Mouse (Mus musculus): ENCODE data around the gene Vars. TPM values are rescaled to one million over a fixed set of nuclear protein-coding genes. Genes with fewer than 3 reads are reported as not detected.
"Not testable (repeated sequence)": the region's sequence is repeated elsewhere in the genome, so short reads cannot be mapped to it uniquely, and the experiment has no call there.

The Vars gene
- polyA plus RNA-seq, 1 experiment from 2014 or later = 222 TPM

DNA sequence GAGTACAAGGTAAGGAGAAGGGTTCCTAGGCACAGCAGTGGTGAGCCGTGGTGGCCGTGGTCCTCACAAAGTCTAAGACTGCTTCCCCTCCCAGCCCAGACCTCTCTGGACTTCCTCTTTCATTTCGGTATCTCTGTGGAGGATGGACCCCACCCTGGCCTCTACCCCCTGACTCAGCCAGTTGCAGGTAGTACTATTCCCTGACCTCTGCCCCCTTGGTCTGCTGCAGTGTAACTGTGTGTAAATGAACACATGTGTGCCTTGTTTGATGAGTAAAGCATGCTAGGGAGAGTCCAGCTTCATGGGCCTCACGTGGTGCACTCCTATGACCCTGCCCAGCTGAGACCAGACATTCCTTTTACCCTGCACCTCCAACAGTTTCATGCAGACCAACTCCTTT is 23.0 kb downstream of the Vars start:
- peak; percentile 29 for DNase-seq (ENCODE audit: low spot score)
- H3K27me3 ChIP-seq (ENCODE audit: low read depth, poor library complexity, severe bottlenecking) = no peaks in the 10 kb centered on the region
- peak overlapping the region; percentile 69 for H3K27ac ChIP-seq
- 0 out of 2 replicates have a peak overlapping the region, but pooled peaks have one; percentile 4 for H3K4me3 ChIP-seq
- no peaks in the 10 kb centered on the region for H3K9me3 ChIP-seq (replicated peaks)
- H3K4me1 ChIP-seq = peaks cover 46% of the 10 kb centered on the region
- H3K36me3 ChIP-seq = no peaks in the 10 kb centered on the region
- 78% methylated on average over 4 of the region's 4 CpGs for WGBS

DNA sequence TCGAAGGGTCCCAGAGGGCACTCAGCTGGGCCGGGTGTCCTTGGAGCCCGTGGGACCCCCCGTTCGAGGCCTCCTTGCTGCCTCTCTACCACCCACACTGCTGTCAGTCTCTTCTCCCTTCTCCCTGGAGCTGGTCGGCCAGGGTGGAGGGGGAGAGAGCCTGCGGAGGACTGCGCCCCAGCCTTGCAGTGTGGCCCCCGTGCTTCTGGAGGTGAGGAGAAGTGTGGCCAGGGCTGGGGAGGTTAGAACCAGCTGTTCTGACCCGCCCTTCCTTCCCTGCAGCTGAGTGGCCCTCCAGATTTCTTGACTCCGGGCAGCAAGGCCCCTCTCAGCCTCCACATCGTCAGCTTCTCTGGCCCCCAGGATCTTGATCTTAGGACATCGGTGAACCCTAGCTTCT is 23.5 kb downstream of the Vars start:
- peak overlapping the region; percentile 69 for H3K27ac ChIP-seq
- no peak overlapping the region for H3K4me3 ChIP-seq
- peaks cover 51% of the 10 kb centered on the region for H3K4me1 ChIP-seq
- DNase-seq (ENCODE audit: low spot score) = peak; percentile 28
- no peaks in the 10 kb centered on the region for H3K36me3 ChIP-seq
- H3K27me3 ChIP-seq (ENCODE audit: low read depth, poor library complexity, severe bottlenecking) = no peaks in the 10 kb centered on the region
- H3K9me3 ChIP-seq (replicated peaks) = no peaks in the 10 kb centered on the region
- WGBS = 73% methylated on average over 13 of the region's 13 CpGs

DNA sequence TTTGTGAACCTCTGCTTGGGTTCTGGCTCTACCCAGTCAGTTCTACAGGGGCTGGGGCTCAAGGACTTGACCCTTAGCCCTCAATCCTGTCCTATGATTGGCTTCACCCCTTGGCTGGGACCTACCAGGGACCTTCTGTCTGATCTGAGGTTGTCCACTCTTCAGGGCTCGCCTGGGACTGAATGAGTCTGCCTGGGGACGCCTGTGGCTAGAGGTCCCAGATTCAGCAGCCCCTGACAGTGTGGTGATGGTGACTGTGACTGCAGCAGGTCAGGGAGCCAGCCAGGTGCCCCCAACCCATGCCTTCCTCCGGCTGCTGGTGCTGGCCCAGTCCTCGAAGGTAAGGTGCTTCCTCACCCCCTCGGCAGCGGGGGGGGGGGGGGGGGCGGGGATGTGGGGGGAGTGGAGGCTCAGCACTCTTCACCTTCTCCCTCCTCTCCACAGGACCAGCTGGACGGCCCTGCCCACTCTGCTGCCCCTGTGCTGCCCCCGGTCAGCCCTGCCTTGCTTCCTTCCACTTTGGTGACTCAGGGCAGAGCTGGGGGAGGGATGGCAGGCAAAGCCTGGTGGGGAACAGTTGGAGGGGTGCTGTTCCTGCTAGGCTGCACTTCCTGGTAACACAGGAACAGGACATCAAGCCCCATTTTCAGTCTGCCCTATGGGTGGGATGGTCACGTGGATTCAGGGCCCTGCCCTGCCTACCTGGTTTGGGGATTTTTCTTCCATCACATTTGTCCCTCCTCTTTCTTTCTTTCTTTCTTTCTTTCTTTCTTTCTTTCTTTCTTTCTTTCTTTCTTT is 24.1 kb downstream of the Vars start:
- WGBS = 64% methylated on average over 10 of the region's 10 CpGs
- no peaks in the 10 kb centered on the region for H3K9me3 ChIP-seq (replicated peaks)
- H3K4me3 ChIP-seq = no peak overlapping the region
- DNase-seq (ENCODE audit: low spot score) = no peak
- peaks cover 58% of the 10 kb centered on the region for H3K4me1 ChIP-seq
- H3K36me3 ChIP-seq = no peaks in the 10 kb centered on the region
- no peaks in the 10 kb centered on the region for H3K27me3 ChIP-seq (ENCODE audit: low read depth, poor library complexity, severe bottlenecking)
- H3K27ac ChIP-seq = peak overlapping the region; percentile 69

DNA sequence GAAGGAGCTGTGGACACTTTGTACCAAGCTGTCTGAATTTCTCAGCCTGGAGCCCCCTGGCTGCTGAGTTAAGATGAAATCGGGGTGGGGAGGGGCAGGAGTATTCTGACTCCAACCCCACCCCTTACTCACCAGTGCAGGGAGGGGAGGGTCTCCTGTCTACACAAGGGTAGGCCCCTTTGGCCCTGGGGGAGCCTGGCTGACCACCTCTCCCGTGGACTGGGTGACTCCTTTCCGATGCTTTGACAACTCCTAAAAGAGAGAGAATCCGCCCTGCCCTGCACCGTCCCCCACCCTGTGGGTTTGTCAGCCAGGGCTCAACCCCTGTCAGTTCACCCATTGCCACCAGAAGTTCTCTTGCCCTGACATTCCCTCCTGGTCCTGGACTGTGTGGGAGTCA is 25.4 kb downstream of the Vars start:
- H3K4me1 ChIP-seq = peaks cover 63% of the 10 kb centered on the region
- WGBS = 88% methylated on average over 5 of the region's 5 CpGs

DNA sequence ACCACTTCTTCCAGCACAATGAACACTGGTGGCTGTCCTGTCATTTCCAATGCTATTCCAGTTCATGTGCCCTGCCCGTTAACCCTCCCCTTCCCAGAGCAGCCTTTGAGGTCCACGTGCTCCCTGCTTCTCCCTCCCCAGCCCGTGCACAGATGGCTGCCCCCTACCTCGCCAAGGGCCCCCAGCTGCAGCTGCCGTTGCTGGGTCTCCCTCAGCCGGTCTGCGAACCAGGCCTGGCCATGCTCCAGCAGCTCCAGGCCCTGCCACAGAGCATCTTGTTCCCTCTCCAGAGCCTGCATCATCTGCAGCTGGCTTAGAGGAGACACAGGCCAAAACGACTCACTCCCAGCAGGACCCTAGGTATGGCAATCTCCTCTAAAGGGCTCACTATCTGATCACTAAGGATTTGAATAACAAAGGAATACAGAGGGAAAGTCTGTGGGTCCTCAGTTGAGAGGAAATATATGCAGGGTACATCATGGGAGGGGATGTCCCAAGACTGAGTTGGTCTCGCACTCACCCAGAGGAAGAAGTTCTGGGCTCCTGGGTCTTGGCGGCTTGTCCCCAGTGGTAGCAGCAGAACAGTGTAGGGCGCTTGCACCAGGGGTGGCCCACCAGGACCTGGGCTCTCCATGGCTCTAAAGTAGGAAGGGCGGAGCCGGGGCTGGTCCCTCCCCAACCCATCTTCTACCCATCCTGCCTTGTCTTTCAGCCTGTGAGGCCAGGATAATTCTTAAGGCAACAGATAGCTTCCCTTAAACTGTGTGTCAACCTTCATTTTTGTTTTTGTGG is 26.7 kb downstream of the Vars start, which contains the start of gene Sapcd1:
Gene Sapcd1, minus strand, starts transcription at position 740 of the 792 bp plus-strand sequence.
- H3K27me3 ChIP-seq (ENCODE audit: low read depth, poor library complexity, severe bottlenecking) = peaks cover 4% of the 10 kb centered on the region; the same call in 1 of the 2 replicates
- H3K4me3 ChIP-seq = peak within 1 kb of the TSS; percentile 11; the same call in 1 of the 2 replicates
- no peaks in the 10 kb centered on the region for H3K36me3 ChIP-seq
- 44% methylated on average over 13 of the region's 13 CpGs for WGBS
- no peaks in the 10 kb centered on the region for H3K9me3 ChIP-seq (replicated peaks)
- peaks cover 53% of the 10 kb centered on the region for H3K4me1 ChIP-seq
- DNase-seq (ENCODE audit: low spot score) = peak; percentile 46
- peak within 1 kb of the TSS; percentile 71 for H3K27ac ChIP-seq

More for the DNA sequence above, 25.4 kb downstream of the Vars start:
- 0 out of 2 replicates have a peak overlapping the region, but pooled peaks have one; percentile 71 for H3K27ac ChIP-seq
- peaks cover 3% of the 10 kb centered on the region; the same call in 1 of the 2 replicates for H3K27me3 ChIP-seq (ENCODE audit: low read depth, poor library complexity, severe bottlenecking)
- peak; percentile 29 for DNase-seq (ENCODE audit: low spot score)
- H3K9me3 ChIP-seq (replicated peaks) = no peaks in the 10 kb centered on the region
- H3K36me3 ChIP-seq = no peaks in the 10 kb centered on the region
- no peak overlapping the region for H3K4me3 ChIP-seq

DNA sequence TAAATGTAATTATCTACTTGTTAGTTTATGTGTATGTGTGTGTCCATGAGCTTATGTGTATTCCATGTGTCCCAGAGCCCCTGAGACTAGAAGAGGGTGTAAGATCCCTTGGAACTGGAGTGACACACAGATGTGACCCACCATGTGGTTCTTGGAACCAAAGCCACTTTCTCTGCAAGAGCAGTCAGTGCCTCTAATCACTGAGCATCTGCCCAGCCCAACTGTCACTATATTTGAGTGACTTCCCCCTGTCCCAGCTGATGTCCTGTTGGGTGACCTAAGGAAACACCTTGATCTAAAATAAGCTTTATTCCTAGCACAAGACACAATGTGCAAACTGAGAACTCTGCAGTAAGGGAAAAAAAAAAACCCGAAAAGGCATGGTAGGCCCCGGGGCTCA is 27.5 kb downstream of the Vars start:
- Histone ChIP-seq H3K9me3 (replicated peaks) (no peaks in the 10 kb centered on the region), H3K27me3 (ENCODE audit: low read depth, poor library complexity, severe bottlenecking) (peaks cover 4% of the 10 kb centered on the region; the same call in 1 of the 2 replicates), H3K27ac (no peak overlapping the region), H3K4me1 (peaks cover 51% of the 10 kb centered on the region), H3K4me3 (no peak overlapping the region), H3K36me3 (no peaks in the 10 kb centered on the region)
- DNase-seq (ENCODE audit: low spot score) = no peak
- 85% methylated on average over 2 of the region's 2 CpGs for WGBS

DNA sequence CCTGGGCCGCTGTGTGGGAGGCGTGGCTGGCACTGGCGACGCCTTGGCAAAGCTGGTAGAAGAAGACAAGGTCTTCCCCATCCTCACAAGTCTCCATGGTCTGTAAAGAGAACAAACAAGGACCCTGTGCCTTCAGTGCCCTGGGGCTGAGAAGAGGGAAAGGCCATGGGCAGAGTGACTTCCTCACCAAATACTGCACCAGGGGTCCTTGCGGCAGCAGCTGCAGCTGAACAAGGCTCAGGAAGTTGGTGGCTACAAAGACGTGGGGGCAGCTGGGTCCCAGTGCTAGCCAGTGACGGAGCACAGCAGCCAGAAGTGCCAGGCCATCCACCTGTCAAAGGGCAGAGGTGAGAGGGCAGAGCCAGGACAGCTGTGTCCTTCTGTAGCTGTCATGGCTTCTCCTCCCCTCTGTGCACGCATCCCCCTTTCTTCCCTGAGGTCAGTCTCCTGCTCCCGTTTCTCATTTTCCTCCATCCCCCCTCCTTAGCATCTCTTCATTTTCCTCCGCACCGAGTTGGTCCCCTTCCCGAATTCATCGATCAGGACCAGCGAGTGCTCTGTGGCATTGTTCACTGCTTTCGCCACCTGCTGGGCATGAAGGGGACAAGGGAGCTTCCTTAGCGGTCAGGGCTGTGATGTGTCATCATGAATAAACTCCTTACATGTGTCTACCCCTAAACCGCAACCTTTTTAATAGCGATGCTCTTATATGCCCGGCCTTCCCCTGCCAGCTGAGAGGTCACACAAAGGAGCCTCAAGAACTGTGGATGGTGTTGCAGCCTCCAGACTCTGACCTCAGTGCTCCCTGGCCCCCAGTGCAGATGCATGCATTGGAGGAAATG is 29.1 kb downstream of the Vars start:
- H3K9me3 ChIP-seq (replicated peaks) = no peaks in the 10 kb centered on the region
- peaks cover 35% of the 10 kb centered on the region for H3K4me1 ChIP-seq
- WGBS = 38% methylated on average over 19 of the region's 19 CpGs
- 0 out of 2 replicates have a peak overlapping the region, but pooled peaks have one; percentile 3 for H3K4me3 ChIP-seq
- DNase-seq (ENCODE audit: low spot score) = peak; percentile 43
- H3K27ac ChIP-seq = 0 out of 2 replicates have a peak overlapping the region, but pooled peaks have one; percentile 9
- no peaks in the 10 kb centered on the region for H3K36me3 ChIP-seq
- peaks cover 4% of the 10 kb centered on the region; the same call in 1 of the 2 replicates for H3K27me3 ChIP-seq (ENCODE audit: low read depth, poor library complexity, severe bottlenecking)

DNA sequence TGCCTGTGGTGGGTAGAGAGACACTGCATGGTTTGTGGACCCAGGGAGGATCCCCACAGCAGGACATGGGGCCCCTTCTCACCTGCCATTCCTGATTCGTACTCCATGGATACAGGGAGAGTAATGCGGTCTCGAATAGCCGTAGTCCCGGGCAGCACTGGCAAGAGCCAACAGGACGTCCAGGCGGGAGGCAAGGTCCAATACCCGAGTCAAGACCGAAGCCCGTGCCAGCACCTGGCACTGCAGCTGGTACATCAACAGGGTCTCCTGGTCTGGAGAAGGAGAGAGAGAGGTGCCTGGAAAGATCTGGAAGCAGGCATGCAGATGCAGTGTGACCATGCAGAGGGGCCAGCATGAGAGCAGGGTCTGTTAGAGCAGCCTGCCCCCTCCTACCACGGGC is 30.5 kb downstream of the Vars start:
- Histone ChIP-seq H3K4me3 (no peak overlapping the region), H3K27me3 (ENCODE audit: low read depth, poor library complexity, severe bottlenecking) (peaks cover 4% of the 10 kb centered on the region; the same call in 1 of the 2 replicates), H3K9me3 (replicated peaks) (no peaks in the 10 kb centered on the region), H3K4me1 (peaks cover 30% of the 10 kb centered on the region), H3K27ac (peak overlapping the region; percentile 21; the same call in 1 of the 2 replicates), H3K36me3 (no peaks in the 10 kb centered on the region)
- 90% methylated on average over 11 of the region's 11 CpGs for WGBS
- DNase-seq (ENCODE audit: low spot score) = peak; percentile 27

DNA sequence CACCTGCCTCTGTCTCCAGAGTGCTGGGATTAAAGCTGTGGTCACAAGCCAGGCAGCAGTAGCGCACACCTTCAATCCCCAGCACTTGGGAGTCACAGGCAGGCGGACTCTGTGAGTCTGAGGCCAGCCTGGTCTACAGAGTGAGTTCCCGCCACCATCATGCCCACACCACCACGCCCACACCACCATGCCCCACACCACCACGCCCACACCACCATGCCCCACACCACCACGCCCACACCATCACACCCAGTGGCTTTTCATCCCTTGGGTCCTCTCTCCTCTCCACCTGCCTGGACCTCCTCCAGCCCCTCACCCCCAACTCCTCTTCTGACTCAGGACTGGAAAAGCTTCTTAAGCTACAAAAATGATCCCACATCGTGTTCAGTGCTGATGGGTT is 31.1 kb downstream of the Vars start:
- peaks cover 27% of the 10 kb centered on the region for H3K4me1 ChIP-seq
- H3K4me3 ChIP-seq = no peak overlapping the region
- DNase-seq (ENCODE audit: low spot score) = no peak
- no peaks in the 10 kb centered on the region for H3K9me3 ChIP-seq (replicated peaks)
- no peak overlapping the region for H3K27ac ChIP-seq
- 92% methylated on average over 7 of the region's 7 CpGs for WGBS
- no peaks in the 10 kb centered on the region for H3K36me3 ChIP-seq
- peaks cover 4% of the 10 kb centered on the region; the same call in 1 of the 2 replicates for H3K27me3 ChIP-seq (ENCODE audit: low read depth, poor library complexity, severe bottlenecking)

DNA sequence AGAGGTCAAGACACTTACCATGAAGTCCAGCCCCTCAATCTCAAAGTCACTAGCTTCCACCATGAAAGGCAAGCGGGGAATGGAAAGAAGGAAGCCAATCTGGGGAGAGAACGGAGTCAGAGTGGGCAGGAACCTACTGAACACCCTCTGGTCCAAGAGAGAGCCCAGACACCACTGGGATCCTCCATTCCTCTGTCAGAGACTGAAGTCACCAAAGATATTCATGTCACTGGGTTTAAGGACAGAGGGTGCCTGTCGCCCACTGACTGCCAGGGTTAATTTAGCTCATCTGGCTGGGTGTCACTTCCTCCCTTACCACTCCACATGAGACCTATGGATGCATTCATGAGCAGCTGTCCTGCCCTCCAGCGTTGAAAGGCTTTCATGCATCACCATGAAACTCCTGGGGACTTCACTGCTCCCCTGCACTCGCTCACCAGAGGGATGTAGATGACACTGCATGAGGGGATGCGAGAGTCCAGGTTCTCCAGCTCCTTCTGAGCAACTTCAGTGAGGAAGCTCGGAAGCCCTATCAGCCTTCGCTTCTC is 31.6 kb downstream of the Vars start:
- H3K27ac ChIP-seq = no peak overlapping the region
- no peaks in the 10 kb centered on the region for H3K9me3 ChIP-seq (replicated peaks)
- H3K4me1 ChIP-seq = peaks cover 22% of the 10 kb centered on the region
- no peaks in the 10 kb centered on the region for H3K36me3 ChIP-seq
- H3K27me3 ChIP-seq (ENCODE audit: low read depth, poor library complexity, severe bottlenecking) = peaks cover 4% of the 10 kb centered on the region; the same call in 1 of the 2 replicates
- no peak overlapping the region for H3K4me3 ChIP-seq
- DNase-seq (ENCODE audit: low spot score) = peak; percentile 27
- 73% methylated on average over 8 of the region's 8 CpGs for WGBS

DNA sequence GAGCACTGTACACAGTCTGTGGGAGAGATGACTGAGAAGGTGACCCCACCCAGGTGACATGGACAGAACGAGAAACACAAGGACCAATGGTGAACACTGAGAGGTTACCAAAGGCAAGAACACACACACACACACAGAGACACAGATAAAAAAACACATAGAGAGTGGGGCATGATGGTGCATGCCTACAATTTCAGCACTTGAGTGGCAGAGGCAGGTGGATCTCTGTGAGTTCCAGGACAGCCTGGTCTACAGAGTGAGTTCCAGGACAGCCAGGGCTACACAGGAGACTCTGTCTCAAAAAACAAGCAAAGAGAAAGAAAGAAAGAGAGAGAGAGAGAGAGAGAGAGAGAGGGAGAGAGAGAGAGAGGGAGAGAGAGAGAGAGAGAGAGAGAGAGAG is 32.9 kb downstream of the Vars start:
- peaks cover 19% of the 10 kb centered on the region for H3K4me1 ChIP-seq
- H3K9me3 ChIP-seq (replicated peaks); H3K4me3 ChIP-seq; DNase-seq (ENCODE audit: low spot score); H3K27ac ChIP-seq; H3K27me3 ChIP-seq (ENCODE audit: low read depth, poor library complexity, severe bottlenecking); H3K36me3 ChIP-seq: not testable (repeated sequence)
- 89% methylated on average over 1 of the region's 1 CpGs for WGBS

DNA sequence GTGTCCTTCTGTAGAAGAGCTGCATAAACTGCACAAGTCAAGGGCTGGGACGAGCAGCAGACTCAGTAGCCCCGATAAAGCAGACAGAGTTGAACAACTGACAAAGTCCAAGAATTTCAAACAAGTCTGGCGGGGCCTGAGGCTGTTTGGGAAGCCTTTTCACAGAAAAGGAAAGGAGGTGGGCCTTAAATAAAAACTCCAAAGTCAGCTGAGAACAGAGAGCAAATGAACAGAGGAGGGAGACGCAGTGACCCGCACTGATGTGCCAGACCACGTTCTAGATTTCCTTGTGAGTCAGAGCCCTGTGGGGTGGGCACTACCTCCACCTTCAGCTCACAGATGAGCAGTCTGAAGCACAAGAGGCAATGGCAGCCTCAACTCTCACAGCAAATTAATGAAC is 34.1 kb downstream of the Vars start:
- Histone ChIP-seq H3K27ac (no peak overlapping the region), H3K4me3 (no peak overlapping the region), H3K9me3 (replicated peaks) (no peaks in the 10 kb centered on the region), H3K4me1 (peaks cover 7% of the 10 kb centered on the region), H3K36me3 (no peaks in the 10 kb centered on the region), H3K27me3 (ENCODE audit: low read depth, poor library complexity, severe bottlenecking) (peaks cover 4% of the 10 kb centered on the region; the same call in 1 of the 2 replicates)
- peak; percentile 25 for DNase-seq (ENCODE audit: low spot score)
- 86% methylated on average over 6 of the region's 6 CpGs for WGBS
